Mouse (Mus musculus): ENCODE measurements around the gene Ranbp6. TPM values are rescaled to one million over a fixed set of nuclear protein-coding genes. Genes with fewer than 3 reads are reported as not detected.
A peak's percentile ranks its signal among the peaks of the same experiment; 100 is the strongest.

Ranbp6 gene
- polyA plus RNA-seq, 1 experiment from 2014 or later: 6.5 TPM

GRCm38 (mm10) chr19:29803946-29804345 is 8.8 kb downstream of the Ranbp6 start:
- 37% methylated on average over 3 of the region's 3 CpGs for WGBS
- no peak overlapping the region for H3K27ac ChIP-seq (ENCODE audit: low read depth, low read length)
- TF ChIP-seq CTCF (IDR thresholded peaks at IDR 0.05; ENCODE audit: low read depth): no peak
- H3K36me3 ChIP-seq (ENCODE audit: control insufficient read depth, insufficient read depth): no peaks in the 10 kb centered on the region
- H3K27me3 ChIP-seq (replicated peaks; ENCODE audit: control insufficient read depth, insufficient read depth, low read length): no peaks in the 10 kb centered on the region
- ATAC-seq: no peak
- peak overlapping the region; percentile 85 for H3K4me2 ChIP-seq (replicated peaks; ENCODE audit: low read depth)
- no peak overlapping the region for H3K9ac ChIP-seq (ENCODE audit: low read depth, low read length)
- no peak overlapping the region for H3K4me3 ChIP-seq (ENCODE audit: low read depth, low read length)
- 0 out of 2 replicates have a peak, but pooled peaks cover 3% of the 10 kb centered on the region for H3K4me1 ChIP-seq (replicated peaks; ENCODE audit: control insufficient read depth, insufficient read depth, low read length)
- no peaks in the 10 kb centered on the region for H3K9me3 ChIP-seq (ENCODE audit: control insufficient read depth)

- Histone ChIP-seq H3K4me1 (replicated peaks; ENCODE audit: control insufficient read depth, insufficient read depth, low read length) (no peaks in the 10 kb centered on the region), H3K4me2 (replicated peaks; ENCODE audit: low read depth) (no peak overlapping the region), H3K27ac (ENCODE audit: low read depth, low read length) (no peak overlapping the region), H3K27me3 (replicated peaks; ENCODE audit: control insufficient read depth, insufficient read depth, low read length) (no peaks in the 10 kb centered on the region), H3K9ac (ENCODE audit: low read depth, low read length) (no peak overlapping the region), H3K9me3 (ENCODE audit: control insufficient read depth) (no peaks in the 10 kb centered on the region), H3K36me3 (ENCODE audit: control insufficient read depth, insufficient read depth) (no peaks in the 10 kb centered on the region), H3K4me3 (ENCODE audit: low read depth, low read length) (no peak overlapping the region)
- 46% methylated on average over 3 of the region's 3 CpGs for WGBS
- ATAC-seq: no peak
- no peak for TF ChIP-seq CTCF (IDR thresholded peaks at IDR 0.05; ENCODE audit: low read depth)
Observed at GRCm38 (mm10) chr19:29797371-29797770, 15.4 kb downstream of the Ranbp6 start.

- Histone ChIP-seq H3K27me3 (replicated peaks; ENCODE audit: control insufficient read depth, insufficient read depth, low read length) (no peaks in the 10 kb centered on the region), H3K9ac (ENCODE audit: low read depth, low read length) (no peak overlapping the region), H3K27ac (ENCODE audit: low read depth, low read length) (no peak overlapping the region), H3K36me3 (ENCODE audit: control insufficient read depth, insufficient read depth) (peaks cover 7% of the 10 kb centered on the region; the same call in 1 of the 2 replicates), H3K9me3 (ENCODE audit: control insufficient read depth) (no peaks in the 10 kb centered on the region), H3K4me3 (ENCODE audit: low read depth, low read length) (no peak overlapping the region), H3K4me2 (replicated peaks; ENCODE audit: low read depth) (no peak overlapping the region), H3K4me1 (replicated peaks; ENCODE audit: control insufficient read depth, insufficient read depth, low read length) (no peaks in the 10 kb centered on the region)
- ATAC-seq: no peak
- no peak for TF ChIP-seq CTCF (IDR thresholded peaks at IDR 0.05; ENCODE audit: low read depth)
Observed at GRCm38 (mm10) chr19:29787997-29788396, 24.8 kb downstream of the Ranbp6 start.

GRCm38 (mm10) chr19:29782914-29783313 is 29.9 kb downstream of the Ranbp6 start:
- no peak overlapping the region for H3K4me2 ChIP-seq (replicated peaks; ENCODE audit: low read depth)
- peaks cover 7% of the 10 kb centered on the region; the same call in 1 of the 2 replicates for H3K36me3 ChIP-seq (ENCODE audit: control insufficient read depth, insufficient read depth)
- 73% methylated on average over 2 of the region's 2 CpGs for WGBS
- no peaks in the 10 kb centered on the region for H3K9me3 ChIP-seq (ENCODE audit: control insufficient read depth)
- TF ChIP-seq CTCF (IDR thresholded peaks at IDR 0.05; ENCODE audit: low read depth): no peak
- H3K27me3 ChIP-seq (replicated peaks; ENCODE audit: control insufficient read depth, insufficient read depth, low read length): no peaks in the 10 kb centered on the region
- no peak for ATAC-seq
- H3K9ac ChIP-seq (ENCODE audit: low read depth, low read length): no peak overlapping the region
- no peak overlapping the region for H3K4me3 ChIP-seq (ENCODE audit: low read depth, low read length)
- H3K4me1 ChIP-seq (replicated peaks; ENCODE audit: control insufficient read depth, insufficient read depth, low read length): no peaks in the 10 kb centered on the region
- H3K27ac ChIP-seq (ENCODE audit: low read depth, low read length): no peak overlapping the region

Other genes with a start within 250 kb of the Ranbp6 start
- 7.8 and 8.3 TPM in 2 replicates for gene Ermp1, start 164.6 kb downstream of the Ranbp6 start, polyA plus RNA-seq (2015; fragmentation: Nextera tagmentation; extraction: Ambion mirVana)
- gene Mlana, start 115.2 kb downstream of the Ranbp6 start, polyA plus RNA-seq (2015; fragmentation: Nextera tagmentation; extraction: Ambion mirVana): 2.7 and 2.9 TPM in 2 replicates
- gene 9930021J03Rik, start 7.0 kb downstream of the Ranbp6 start, polyA plus RNA-seq (2015; fragmentation: Nextera tagmentation; extraction: Ambion mirVana): 3.4 and 4.1 TPM in 2 replicates
- 15.4 and 16.4 TPM in 2 replicates for gene Il33, start 112.1 kb upstream of the Ranbp6 start, polyA plus RNA-seq (2015; fragmentation: Nextera tagmentation; extraction: Ambion mirVana)
- gene Trpd52l3, start 190.8 kb upstream of the Ranbp6 start, polyA plus RNA-seq (2015; fragmentation: Nextera tagmentation; extraction: Ambion mirVana): not detected in 2 replicates
- gene Uhrf2, start 217.5 kb upstream of the Ranbp6 start, polyA plus RNA-seq (2015; fragmentation: Nextera tagmentation; extraction: Ambion mirVana): 18.3 and 20.8 TPM in 2 replicates